Mouse (Mus musculus): ENCODE results near the gene Bahd1.

DNA sequence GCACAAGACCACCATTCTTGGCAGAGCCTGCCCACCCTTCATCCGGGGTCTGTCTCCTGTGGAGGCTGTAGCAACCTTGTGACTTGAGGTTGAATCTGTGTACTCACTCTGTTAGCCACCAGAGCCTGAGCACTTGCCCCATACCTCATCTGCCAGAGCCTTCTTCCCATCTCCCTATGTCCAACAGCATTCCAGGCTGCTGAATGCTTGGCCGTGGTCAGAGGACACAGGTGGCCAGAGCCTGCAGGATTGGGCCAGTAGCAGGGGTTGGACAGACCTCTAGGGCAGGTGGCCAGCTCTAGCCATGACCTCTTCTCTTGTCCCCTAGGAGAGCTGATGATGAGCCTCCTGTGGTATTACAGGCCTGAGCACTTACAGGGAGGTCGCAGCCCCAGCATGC is 20.3 kb downstream of the Bahd1 start:
- TF ChIP-seq ETS1 (conservative IDR thresholded peaks at IDR 0.05; ENCODE audit: low read depth, low read length): no peak
- TF ChIP-seq CTCF (conservative IDR thresholded peaks at IDR 0.05 in 1 of 2, IDR thresholded peaks at IDR 0.05 in 1 of 2; ENCODE audit: low read depth in 2 of 2, low read length in 2 of 2): no peak
- TF ChIP-seq POLR2A (IDR thresholded peaks at IDR 0.05; ENCODE audit: low read depth, low read length): no peak
